Mouse (Mus musculus) midbrain, embryonic 10.5 days (tissue): ENCODE measurements at regions not wholly inside any gene's neighbourhood (a gene's known extent, or its start where the extent isn't known, plus 50 kb on each side); places are given as distances from the start of the nearest gene placed in this dataset.

Experiments used
- DNase-seq: peaks from one replicate; pipeline ENCODE4 v3.0.0-alpha.2; 2017; ENCODE audit warnings: low spot score
- H3K27ac ChIP-seq: fragments of 300-500 bp; sonication (generic); replicated peaks from 2 replicates; pipeline ENCODE4 v1.5.1; 2016; ENCODE audit warnings: mild to moderate bottlenecking
- H3K27me3 ChIP-seq: fragments of 300-500 bp; sonication (generic); 2 replicates; pipeline ENCODE4 v1.6.1; 2016; ENCODE audit warnings: low read depth, mild to moderate bottlenecking; ENCODE audit not compliant: poor library complexity, severe bottlenecking
- H3K36me3 ChIP-seq: fragments of 300-500 bp; sonication (generic); 2 replicates; pipeline ENCODE4 v1.6.1; 2016; ENCODE audit warnings: mild to moderate bottlenecking, moderate library complexity
- H3K4me1 ChIP-seq: fragments of 300-500 bp; sonication (generic); 2 replicates; pipeline ENCODE4 v1.6.1; 2016
- H3K4me3 ChIP-seq: fragments of 300-500 bp; sonication (generic); 2 replicates; pipeline ENCODE4 v1.5.1; 2016; ENCODE audit warnings: mild to moderate bottlenecking, moderate library complexity
- H3K9me3 ChIP-seq: fragments of 300-500 bp; sonication (generic); replicated peaks from 2 replicates; pipeline ENCODE4 v1.6.1; 2016; ENCODE audit warnings: mild to moderate bottlenecking
- WGBS: fragments of 180-500 bp; shearing (Covaris S2); methylation state at CpG from one replicate; pipeline ENCODE4 v1.1.7; 2016; 5-methylcytosine and 5-hydroxymethylcytosine counted together

DNA sequence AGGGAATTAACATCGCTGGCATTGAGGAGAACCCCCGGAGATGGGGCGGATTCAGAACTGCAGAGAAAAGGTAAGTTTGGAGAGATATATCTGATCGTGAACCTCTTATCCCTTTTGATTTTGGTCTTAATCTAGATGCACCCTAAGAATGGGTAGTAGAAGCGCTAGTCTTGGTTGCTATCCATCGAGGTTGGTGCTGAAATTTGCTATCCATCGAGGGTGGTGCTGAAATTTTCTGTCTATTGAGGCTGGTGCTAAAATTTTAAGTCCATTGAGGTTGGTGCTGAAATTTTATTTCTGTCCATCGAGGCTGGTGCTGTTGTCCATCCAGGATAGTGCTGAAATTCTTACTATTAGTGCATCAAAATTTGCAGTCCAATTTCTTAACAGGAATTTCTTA, 80.4 kb downstream of the Scgb1b3 start:
- Histone ChIP-seq H3K9me3 (peaks cover 53% of the 10 kb centered on the region), H3K36me3 (no peaks in the 10 kb centered on the region), H3K4me1 (no peaks in the 10 kb centered on the region), H3K27me3 (no peaks in the 10 kb centered on the region), H3K4me3 (no peak overlapping the region), H3K27ac (no peak overlapping the region)
- DNase-seq, result no peak
- WGBS, result 48% methylated on average over 8 of the region's 8 CpGs
